Mouse (Mus musculus): ENCODE data around the gene Aldh16a1. TPM values are rescaled to one million over a fixed set of nuclear protein-coding genes. Genes with fewer than 3 reads are reported as not detected.
A peak's percentile ranks its signal among the peaks of the same experiment; 100 is the strongest.

The Aldh16a1 gene
- polyA plus RNA-seq, 1 experiment from 2014 or later: 33.9 TPM

- no peak overlapping the region for H3K9ac ChIP-seq (ENCODE audit: low read length)
- no peaks in the 10 kb centered on the region for H3K9me3 ChIP-seq (replicated peaks; ENCODE audit: control insufficient read depth, low read length)
- H3K4me3 ChIP-seq (ENCODE audit: low read length): no peak overlapping the region
- no peak overlapping the region for H3K4me2 ChIP-seq (ENCODE audit: low read depth, low read length)
- H3K27me3 ChIP-seq (ENCODE audit: control insufficient read depth, insufficient read depth, low read length): no peaks in the 10 kb centered on the region
- no peaks in the 10 kb centered on the region for H3K36me3 ChIP-seq (ENCODE audit: control insufficient read depth, insufficient read depth)
- H3K27ac ChIP-seq (ENCODE audit: low read length): no peak overlapping the region
- H3K4me1 ChIP-seq (ENCODE audit: control insufficient read depth, insufficient read depth, low read length): no peaks in the 10 kb centered on the region
- WGBS: 90% methylated on average over 8 of the region's 8 CpGs
- ATAC-seq (replicated peaks; ENCODE audit: extremely low read depth, insufficient read depth, low FRiP score): no peak
Measured at GRCm38 (mm10) chr7:45145460-45145859, 8.9 kb downstream of the Aldh16a1 start.

GRCm38 (mm10) chr7:45144368-45145174 lies 9.8 kb downstream of the Aldh16a1 start:
- 84% methylated on average over 13 of the region's 13 CpGs for WGBS
- no peak for ATAC-seq (replicated peaks; ENCODE audit: extremely low read depth, insufficient read depth, low FRiP score)
- H3K27me3 ChIP-seq (ENCODE audit: control insufficient read depth, insufficient read depth, low read length): no peaks in the 10 kb centered on the region
- H3K4me2 ChIP-seq (ENCODE audit: low read depth, low read length): no peak overlapping the region
- no peak overlapping the region for H3K4me3 ChIP-seq (ENCODE audit: low read length)
- no peaks in the 10 kb centered on the region for H3K9me3 ChIP-seq (replicated peaks; ENCODE audit: control insufficient read depth, low read length)
- peaks cover 1% of the 10 kb centered on the region; the same call in 1 of the 2 replicates for H3K4me1 ChIP-seq (ENCODE audit: control insufficient read depth, insufficient read depth, low read length)
- no peak overlapping the region for H3K27ac ChIP-seq (ENCODE audit: low read length)
- no peaks in the 10 kb centered on the region for H3K36me3 ChIP-seq (ENCODE audit: control insufficient read depth, insufficient read depth)
- H3K9ac ChIP-seq (ENCODE audit: low read length): no peak overlapping the region

DNA sequence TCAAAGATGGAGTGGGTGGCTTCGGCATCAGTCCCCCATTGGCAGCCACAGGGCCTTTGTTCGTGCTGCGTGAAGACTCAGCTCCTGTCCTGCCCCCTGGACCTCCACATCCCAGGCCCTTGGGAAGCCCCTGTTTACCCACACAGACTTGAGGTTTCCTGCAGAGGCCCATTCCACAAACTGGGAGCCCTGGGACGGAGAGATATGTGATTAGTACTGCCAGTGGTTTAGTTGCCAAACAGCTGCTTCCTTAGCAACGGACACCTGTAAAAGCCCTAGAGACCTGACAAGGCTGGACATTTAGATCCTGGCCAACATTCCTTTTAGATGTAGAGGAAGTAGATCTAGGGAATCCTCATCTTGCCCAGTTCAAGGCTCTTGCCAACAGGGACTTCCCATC lies 12.5 kb downstream of the Aldh16a1 start:
- Histone ChIP-seq H3K36me3 (ENCODE audit: control insufficient read depth, insufficient read depth) (no peaks in the 10 kb centered on the region), H3K4me1 (ENCODE audit: control insufficient read depth, insufficient read depth, low read length) (peaks cover 7% of the 10 kb centered on the region; the same call in 1 of the 2 replicates), H3K9me3 (replicated peaks; ENCODE audit: control insufficient read depth, low read length) (no peaks in the 10 kb centered on the region), H3K27me3 (ENCODE audit: control insufficient read depth, insufficient read depth, low read length) (no peaks in the 10 kb centered on the region), H3K4me3 (ENCODE audit: low read length) (no peak overlapping the region), H3K4me2 (ENCODE audit: low read depth, low read length) (no peak overlapping the region), H3K9ac (ENCODE audit: low read length) (no peak overlapping the region), H3K27ac (ENCODE audit: low read length) (peak overlapping the region; percentile 19; the same call in 1 of the 2 replicates)
- WGBS: 86% methylated on average over 5 of the region's 5 CpGs
- ATAC-seq (replicated peaks; ENCODE audit: extremely low read depth, insufficient read depth, low FRiP score): no peak

GRCm38 (mm10) chr7:45141319-45141718 lies 13.1 kb downstream of the Aldh16a1 start:
- no peak overlapping the region for H3K27ac ChIP-seq (ENCODE audit: low read length)
- 81% methylated on average over 3 of the region's 3 CpGs for WGBS
- no peaks in the 10 kb centered on the region for H3K36me3 ChIP-seq (ENCODE audit: control insufficient read depth, insufficient read depth)
- H3K27me3 ChIP-seq (ENCODE audit: control insufficient read depth, insufficient read depth, low read length): no peaks in the 10 kb centered on the region
- H3K9ac ChIP-seq (ENCODE audit: low read length): no peak overlapping the region
- H3K4me3 ChIP-seq (ENCODE audit: low read length): no peak overlapping the region
- no peak for ATAC-seq (replicated peaks; ENCODE audit: extremely low read depth, insufficient read depth, low FRiP score)
- H3K4me1 ChIP-seq (ENCODE audit: control insufficient read depth, insufficient read depth, low read length): peaks cover 7% of the 10 kb centered on the region; the same call in 1 of the 2 replicates
- no peak overlapping the region for H3K4me2 ChIP-seq (ENCODE audit: low read depth, low read length)
- H3K9me3 ChIP-seq (replicated peaks; ENCODE audit: control insufficient read depth, low read length): no peaks in the 10 kb centered on the region

DNA sequence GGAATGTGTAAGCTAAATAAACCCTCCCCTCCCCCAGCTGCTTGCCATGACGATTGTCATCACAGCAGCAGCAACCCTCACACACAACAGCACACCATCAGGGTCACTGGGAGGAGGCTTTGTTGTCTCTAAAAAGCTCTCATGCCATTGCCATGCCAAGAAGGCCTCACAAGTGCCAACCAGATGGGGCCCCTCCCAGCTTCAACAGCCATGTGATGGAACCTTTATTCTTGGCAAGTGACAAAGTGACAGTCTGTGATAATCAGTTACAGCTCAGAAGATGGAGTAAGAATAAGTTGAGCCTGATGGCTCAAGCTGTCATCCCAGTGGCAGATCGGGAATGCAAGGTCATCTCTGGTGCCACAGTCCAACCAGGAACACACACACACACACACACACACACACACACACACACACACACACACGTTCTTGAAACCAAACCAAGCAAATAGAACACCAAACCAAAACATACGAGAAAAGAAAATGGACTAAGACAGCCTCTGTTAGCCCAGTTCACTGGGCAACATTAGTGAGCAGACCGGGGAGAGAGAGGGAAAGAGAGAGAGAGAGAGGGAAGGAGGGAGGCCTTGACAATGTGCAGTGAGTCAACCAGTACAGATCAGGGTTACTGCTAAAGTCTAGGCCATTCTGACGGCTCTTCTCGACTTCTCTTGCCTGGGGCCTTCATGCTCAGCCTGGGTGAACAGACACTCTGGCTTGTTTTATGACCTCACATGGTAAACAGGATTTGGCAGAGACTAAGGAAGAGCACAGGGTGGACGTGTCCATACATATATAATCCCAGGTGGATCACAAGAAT lies 14.3 kb downstream of the Aldh16a1 start:
- 64% methylated on average over 8 of the region's 8 CpGs for WGBS
- Histone ChIP-seq H3K27ac (ENCODE audit: low read length) (no peak overlapping the region), H3K36me3 (ENCODE audit: control insufficient read depth, insufficient read depth) (no peaks in the 10 kb centered on the region)

DNA sequence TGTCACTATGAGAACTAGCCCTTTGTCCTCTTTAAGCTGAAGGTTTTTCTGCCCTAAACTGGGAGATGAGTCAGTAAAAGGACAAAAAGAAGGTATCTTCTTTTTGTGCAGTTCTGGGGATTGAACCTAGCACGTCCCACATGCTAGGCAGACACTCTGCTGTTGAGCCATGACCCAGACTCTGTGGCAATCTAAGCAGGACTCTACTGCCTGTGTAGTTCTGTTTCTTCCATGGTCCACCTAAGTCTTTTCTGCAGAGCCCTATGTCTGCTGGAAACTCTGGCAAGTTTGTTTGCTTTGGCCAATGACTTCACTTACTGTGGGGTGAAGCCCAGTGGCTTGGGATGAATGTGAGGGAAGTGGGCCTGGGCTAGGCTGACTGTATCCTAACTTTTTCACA lies 16.0 kb downstream of the Aldh16a1 start:
- WGBS: 82% methylated on average over 1 of the region's 1 CpGs
- no peaks in the 10 kb centered on the region for H3K36me3 ChIP-seq (ENCODE audit: control insufficient read depth, insufficient read depth)
- H3K27ac ChIP-seq (ENCODE audit: low read length): no peak overlapping the region
- H3K9me3 ChIP-seq (replicated peaks; ENCODE audit: control insufficient read depth, low read length): no peaks in the 10 kb centered on the region
- H3K27me3 ChIP-seq (ENCODE audit: control insufficient read depth, insufficient read depth, low read length): no peaks in the 10 kb centered on the region
- H3K4me2 ChIP-seq (ENCODE audit: low read depth, low read length): no peak overlapping the region
- H3K4me3 ChIP-seq (ENCODE audit: low read length): no peak overlapping the region
- H3K4me1 ChIP-seq (ENCODE audit: control insufficient read depth, insufficient read depth, low read length): peaks cover 14% of the 10 kb centered on the region; the same call in 1 of the 2 replicates
- ATAC-seq (replicated peaks; ENCODE audit: extremely low read depth, insufficient read depth, low FRiP score): no peak
- H3K9ac ChIP-seq (ENCODE audit: low read length): no peak overlapping the region

More for the DNA sequence above, 14.3 kb downstream of the Aldh16a1 start:
- Histone ChIP-seq H3K9me3 (replicated peaks; ENCODE audit: control insufficient read depth, low read length) (no peaks in the 10 kb centered on the region), H3K4me2 (ENCODE audit: low read depth, low read length) (no peak overlapping the region), H3K4me1 (ENCODE audit: control insufficient read depth, insufficient read depth, low read length) (peaks cover 10% of the 10 kb centered on the region; the same call in 1 of the 2 replicates), H3K4me3 (ENCODE audit: low read length) (no peak overlapping the region), H3K27me3 (ENCODE audit: control insufficient read depth, insufficient read depth, low read length) (no peaks in the 10 kb centered on the region), H3K9ac (ENCODE audit: low read length) (no peak overlapping the region)
- no peak for ATAC-seq (replicated peaks; ENCODE audit: extremely low read depth, insufficient read depth, low FRiP score)

DNA sequence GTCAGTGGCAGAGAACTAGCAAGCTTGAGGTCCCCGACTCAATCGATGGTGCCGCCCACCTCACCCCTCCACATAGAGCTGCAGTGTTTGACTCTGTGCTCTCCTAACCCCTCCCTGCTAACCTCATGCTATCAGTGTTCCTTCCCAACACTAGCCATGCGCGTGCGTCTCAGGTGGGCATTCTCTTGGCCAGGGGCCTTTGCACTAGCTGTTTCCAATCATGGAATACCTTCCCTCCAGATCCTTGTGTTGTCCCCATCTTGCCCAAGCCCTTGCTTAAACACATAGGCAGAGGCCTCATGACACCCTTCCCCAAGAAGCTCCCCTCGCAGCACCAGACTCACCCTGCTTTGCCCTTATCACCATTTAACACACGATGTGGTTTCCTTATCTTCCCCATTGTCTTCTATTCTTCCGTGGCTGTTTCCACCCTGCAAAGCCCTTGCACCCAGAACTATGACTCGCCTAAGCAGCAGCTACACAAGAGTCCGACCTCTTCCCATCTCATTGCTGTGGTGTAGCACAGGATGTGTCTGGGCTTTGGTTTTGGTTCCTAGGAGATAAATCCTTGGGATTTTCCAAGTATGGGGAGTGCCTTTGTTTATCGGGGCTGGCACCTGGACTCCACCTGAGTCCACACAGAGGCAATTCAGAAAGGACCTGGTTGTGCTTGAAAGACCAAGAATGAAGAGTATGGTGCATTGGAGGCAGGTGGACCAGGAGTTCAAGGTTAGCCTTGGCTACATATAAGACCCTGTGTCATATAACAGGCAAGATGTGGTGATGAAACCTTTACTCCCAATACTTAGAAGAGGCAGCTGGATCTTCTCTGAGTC lies 17.0 kb downstream of the Aldh16a1 start:
- H3K4me2 ChIP-seq (ENCODE audit: low read depth, low read length): no peak overlapping the region
- 61% methylated on average over 12 of the region's 12 CpGs for WGBS
- peaks cover 14% of the 10 kb centered on the region; the same call in 1 of the 2 replicates for H3K4me1 ChIP-seq (ENCODE audit: control insufficient read depth, insufficient read depth, low read length)
- no peak overlapping the region for H3K4me3 ChIP-seq (ENCODE audit: low read length)
- ATAC-seq (replicated peaks; ENCODE audit: extremely low read depth, insufficient read depth, low FRiP score): no peak
- no peaks in the 10 kb centered on the region for H3K9me3 ChIP-seq (replicated peaks; ENCODE audit: control insufficient read depth, low read length)
- no peaks in the 10 kb centered on the region for H3K36me3 ChIP-seq (ENCODE audit: control insufficient read depth, insufficient read depth)
- H3K27ac ChIP-seq (ENCODE audit: low read length): no peak overlapping the region
- H3K27me3 ChIP-seq (ENCODE audit: control insufficient read depth, insufficient read depth, low read length): no peaks in the 10 kb centered on the region
- H3K9ac ChIP-seq (ENCODE audit: low read length): no peak overlapping the region

DNA sequence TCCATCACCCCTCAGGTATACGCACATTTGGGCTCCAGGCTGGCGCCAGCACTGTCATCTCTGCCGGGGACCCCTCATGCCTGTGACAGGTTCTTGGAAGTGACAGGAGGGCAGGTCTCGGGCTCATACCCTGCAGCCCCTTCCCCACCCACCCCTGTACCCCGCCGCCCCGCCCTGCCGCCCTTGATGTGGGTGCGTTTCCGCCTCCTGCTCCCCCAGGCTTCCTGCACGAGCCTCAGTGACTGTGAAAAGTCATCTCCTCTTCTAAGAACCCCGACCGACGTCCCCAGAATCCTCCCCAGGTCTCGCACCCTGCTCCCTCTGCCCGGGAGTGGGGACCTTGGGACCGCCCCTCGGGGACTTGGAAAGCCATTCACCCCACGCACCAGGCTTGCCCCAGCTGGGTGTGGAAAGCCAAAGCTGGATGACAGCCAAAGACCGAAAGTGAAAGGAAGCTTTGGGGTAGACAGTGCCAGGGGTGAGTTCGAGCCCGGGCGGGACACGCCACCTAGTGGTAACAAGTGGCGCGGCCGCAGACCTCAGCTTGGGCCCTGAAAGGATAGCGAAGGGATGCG lies 18.3 kb downstream of the Aldh16a1 start, which contains the start of the genes Gm45713 and Flt3l:
Gm45713 (minus strand) TSS at position 239 of the 575 bp plus-strand sequence.
Flt3l (minus strand) TSS at position 440 of the 575 bp plus-strand sequence.
- no peaks in the 10 kb centered on the region for H3K27me3 ChIP-seq (ENCODE audit: control insufficient read depth, insufficient read depth, low read length)

More for the DNA sequence above, 18.3 kb downstream of the Aldh16a1 start, which contains the start of the genes Gm45713 and Flt3l:
- Histone ChIP-seq H3K4me2 (ENCODE audit: low read depth, low read length) (peak within 1 kb of the TSS; percentile 79), H3K4me3 (ENCODE audit: low read length) (peak within 1 kb of the TSS; percentile 66), H3K27ac (ENCODE audit: low read length) (peak within 1 kb of the TSS; percentile 62), H3K4me1 (ENCODE audit: control insufficient read depth, insufficient read depth, low read length) (peaks cover 14% of the 10 kb centered on the region; the same call in 1 of the 2 replicates), H3K9ac (ENCODE audit: low read length) (peak within 1 kb of the TSS; percentile 78), H3K9me3 (replicated peaks; ENCODE audit: control insufficient read depth, low read length) (no peaks in the 10 kb centered on the region), H3K36me3 (ENCODE audit: control insufficient read depth, insufficient read depth) (no peaks in the 10 kb centered on the region)
- WGBS: under 1% methylated on average over 29 of the region's 29 CpGs
- ATAC-seq (replicated peaks; ENCODE audit: extremely low read depth, insufficient read depth, low FRiP score): peak; percentile 85
